Mouse (Mus musculus) G1E (cell line): ENCODE measurements around the gene Btbd8. TPM values are rescaled to one million over a fixed set of nuclear protein-coding genes. Genes with fewer than 3 reads are reported as not detected.

Experiments used
- ATAC-seq: 2 replicates; pipeline ENCODE4 v1.8.0; 2016; ENCODE audit warnings: mild to moderate bottlenecking; ENCODE audit not compliant: insufficient number of reproducible peaks, poor library complexity, low FRiP score, severe bottlenecking; ENCODE audit errors: extremely low read depth
- DNase-seq: peaks from one replicate; pipeline ENCODE4 v3.0.0; 2012; ENCODE audit warnings: low spot score
- H3K27me3 ChIP-seq: 2 replicates; pipeline ENCODE4 v1.6.1; 2012; ENCODE audit warnings: mild to moderate bottlenecking, low read length, inconsistent platforms; ENCODE audit not compliant: insufficient read depth
- H3K36me3 ChIP-seq: replicated peaks from 2 replicates; pipeline ENCODE3; 2012; ENCODE audit warnings: mild to moderate bottlenecking, inconsistent platforms
- H3K4me1 ChIP-seq: 2 replicates; pipeline ENCODE4 v1.6.1; 2012; ENCODE audit warnings: low read depth, low read length, inconsistent platforms, mixed read lengths; ENCODE audit not compliant: insufficient read depth
- H3K4me3 ChIP-seq: 2 replicates; pipeline ENCODE4 v1.5.1; 2012; ENCODE audit warnings: low read depth, mild to moderate bottlenecking, inconsistent platforms, low read length, moderate library complexity, mixed read lengths
- H3K9me3 ChIP-seq: replicated peaks from 2 replicates; pipeline ENCODE4 v1.6.1; 2012; ENCODE audit warnings: inconsistent platforms
- CTCF ChIP-seq: IDR thresholded peaks from 2 replicates; pipeline ENCODE4 v1.5.1; 2012; ENCODE audit warnings: low read depth, low read length, inconsistent platforms, mixed read lengths
- GATA1 ChIP-seq: IDR thresholded peaks from 2 replicates; pipeline ENCODE4 v1.6.1; 2012; ENCODE audit warnings: borderline replicate concordance, low read length, inconsistent platforms, mixed read lengths
- GATA2 ChIP-seq: IDR thresholded peaks from 2 replicates; pipeline ENCODE4 v1.6.1; 2012; ENCODE audit warnings: low read depth, low read length, inconsistent platforms, borderline replicate concordance
- POLR2AphosphoS5 ChIP-seq: IDR thresholded peaks from 2 replicates; pipeline ENCODE4 v1.6.1; 2012; ENCODE audit warnings: low read depth, low read length, inconsistent platforms; ENCODE audit not compliant: insufficient replicate concordance
- TAL1 ChIP-seq: conservative IDR thresholded peaks from 2 replicates; pipeline ENCODE4 v1.6.1; 2012; ENCODE audit warnings: low read depth, low read length, inconsistent platforms, mixed read lengths
- polyA plus RNA-seq: library from polyadenylated mRNA; stranded (reverse); fragments of >175 nt; gene quantifications from 2 replicates; pipeline ENCODE4 v1.2.3, GENCODE M21; 2012
- total RNA-seq, 2 experiments: library from RNA; stranded (forward) in 1 of 2; stranded (reverse) in 1 of 2; fragments of 200-1000 nt in 1 of 2; fragments of >200 nt in 1 of 2; fragmentation: Nextera tagmentation in 1 of 2; gene quantifications; 2 replicates each; pipeline ENCODE4 v1.2.3; 2014 to 2017

Btbd8 gene
- total and polyA plus RNA-seq, 3 experiments = 1.2 to 17.3 (median 5.6) TPM

DNA sequence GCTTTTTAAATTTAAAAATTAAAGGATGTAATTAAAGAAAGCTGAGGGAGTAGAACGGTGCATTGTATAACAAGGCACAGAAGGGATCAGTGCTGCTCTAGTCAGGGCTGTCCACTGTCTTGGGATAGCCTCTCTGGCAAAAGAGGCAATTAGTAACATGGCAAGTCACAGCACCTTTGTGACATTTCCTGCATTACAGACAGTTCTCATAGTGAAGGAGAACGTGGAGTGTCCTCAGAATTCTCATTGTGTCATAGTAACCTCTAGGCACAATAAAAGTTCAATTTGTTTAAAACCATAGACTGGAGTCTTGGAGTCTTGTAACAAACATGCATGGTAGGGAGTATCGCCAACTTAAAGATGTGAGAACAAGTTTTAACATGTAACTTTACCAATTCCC, 6.5 kb upstream of the Btbd8 start, which contains the start of gene Lpcat2b:
TSS of gene Lpcat2b (plus strand) at position 301 of the 400 bp plus-strand sequence.
- H3K4me3 ChIP-seq = no peak within 1 kb of the TSS; the same call in 1 of the 2 replicates
- H3K27me3 ChIP-seq = peaks cover 14% of the 10 kb centered on the region
- TF ChIP-seq CTCF = no peak
- no peak for TF ChIP-seq GATA1
- TF ChIP-seq TAL1 = no peak
- no peak for TF ChIP-seq GATA2
- no peak for TF ChIP-seq POLR2AphosphoS5
- no peaks in the 10 kb centered on the region for H3K9me3 ChIP-seq
- H3K36me3 ChIP-seq = no peaks in the 10 kb centered on the region
- no peak for ATAC-seq
- H3K4me1 ChIP-seq = peaks cover 6% of the 10 kb centered on the region; the same call in 1 of the 2 replicates
- DNase-seq = no peak

DNA sequence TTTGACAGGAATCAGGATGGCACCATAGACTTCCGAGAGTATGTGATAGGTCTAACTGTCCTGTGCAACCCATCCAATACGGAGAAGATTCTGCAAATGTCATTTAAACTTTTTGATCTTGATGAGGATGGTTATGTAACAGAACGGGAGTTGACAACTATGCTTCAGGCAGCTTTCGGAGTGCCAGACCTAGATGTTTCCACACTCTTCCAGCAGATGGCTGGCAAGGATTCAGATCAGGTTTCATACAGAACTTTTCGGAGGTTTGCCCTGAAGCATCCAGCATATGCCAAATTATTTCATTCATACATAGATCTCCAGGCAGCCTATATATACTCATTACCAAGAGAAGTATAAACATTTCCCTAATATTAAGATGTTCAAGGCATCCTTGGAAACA, 3.8 kb upstream of the Btbd8 start:
- no peak for TF ChIP-seq CTCF
- no peak for TF ChIP-seq POLR2AphosphoS5
- no peak for TF ChIP-seq GATA2
- no peak for TF ChIP-seq GATA1
- TF ChIP-seq TAL1 = no peak

DNA sequence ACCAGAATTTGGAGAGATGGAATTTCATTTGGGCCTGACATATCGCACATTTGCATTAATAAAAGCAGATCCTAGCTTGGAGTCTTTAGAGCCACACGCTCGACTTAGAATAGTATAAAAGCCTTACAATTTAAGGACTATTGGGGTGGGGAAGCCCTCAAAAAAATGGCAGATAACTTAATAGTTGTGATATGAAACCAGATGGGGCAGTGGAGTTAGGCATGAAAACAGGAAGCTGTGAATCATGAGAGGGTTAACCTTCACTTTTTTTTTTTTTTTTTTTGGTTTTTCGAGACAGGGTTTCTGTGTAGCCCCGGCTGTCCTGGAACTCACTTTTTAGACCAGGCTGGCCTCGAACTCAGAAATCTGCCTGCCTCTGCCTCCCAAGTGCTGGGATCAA, 1.6 kb upstream of the Btbd8 start:
- Histone ChIP-seq H3K9me3 (no peaks in the 10 kb centered on the region), H3K27me3 (peaks cover 9% of the 10 kb centered on the region), H3K4me3 (no peak overlapping the region), H3K36me3 (peaks cover 3% of the 10 kb centered on the region), H3K4me1 (peaks cover 32% of the 10 kb centered on the region)
- ATAC-seq (no peak), DNase-seq (no peak)
- no peak for TF ChIP-seq CTCF
- no peak for TF ChIP-seq GATA2
- no peak for TF ChIP-seq GATA1
- no peak for TF ChIP-seq TAL1
- no peak for TF ChIP-seq POLR2AphosphoS5

More for the DNA sequence above, 3.8 kb upstream of the Btbd8 start:
- H3K9me3 ChIP-seq = no peaks in the 10 kb centered on the region
- H3K27me3 ChIP-seq = peaks cover 10% of the 10 kb centered on the region
- H3K36me3 ChIP-seq = no peaks in the 10 kb centered on the region
- no peak overlapping the region for H3K4me3 ChIP-seq
- no peak for ATAC-seq
- no peak for DNase-seq
- H3K4me1 ChIP-seq = peaks cover 25% of the 10 kb centered on the region

- TF ChIP-seq TAL1 = no peak
- no peak for TF ChIP-seq CTCF
- TF ChIP-seq GATA1 = no peak
- TF ChIP-seq GATA2 = no peak
- TF ChIP-seq POLR2AphosphoS5 = no peak
- no peak for ATAC-seq
- no peaks in the 10 kb centered on the region for H3K9me3 ChIP-seq
- H3K4me1 ChIP-seq = peaks cover 31% of the 10 kb centered on the region
- H3K4me3 ChIP-seq = no peak overlapping the region; the same call in 1 of the 2 replicates
- H3K36me3 ChIP-seq = peaks cover 3% of the 10 kb centered on the region
- DNase-seq = no peak
- H3K27me3 ChIP-seq = peaks cover 4% of the 10 kb centered on the region; the same call in 1 of the 2 replicates
These were observed 1.1 kb upstream of the Btbd8 start for GRCm38 (mm10) chr5:107436587-107437209.

DNA sequence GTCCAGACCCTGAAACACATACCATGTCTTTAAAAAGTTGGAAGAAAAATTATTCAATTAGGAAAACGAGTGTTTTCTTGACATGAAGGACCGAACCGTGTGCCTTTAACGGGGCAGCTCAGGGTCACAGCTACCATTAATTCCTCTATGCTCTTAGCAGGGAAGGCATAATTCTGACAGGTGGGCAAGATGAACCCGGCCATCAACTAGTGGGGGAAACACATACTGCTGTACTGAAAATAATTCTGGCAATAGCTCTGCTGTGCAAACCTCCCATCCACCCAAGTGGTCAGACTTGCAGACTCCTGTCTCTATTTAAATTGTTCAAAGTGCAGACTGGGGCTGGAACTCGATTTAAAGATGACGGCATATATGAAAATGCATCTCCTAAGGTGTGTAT, 556 bp downstream of the Btbd8 start:
- peak; percentile 18 for DNase-seq

GRCm38 (mm10) chr5:107441881-107442280, 4.1 kb downstream of the Btbd8 start:
- TF ChIP-seq CTCF (no peak), POLR2AphosphoS5 (no peak), GATA2 (no peak), GATA1 (no peak), TAL1 (no peak)
- Histone ChIP-seq H3K36me3 (peaks cover 8% of the 10 kb centered on the region), H3K4me1 (peaks cover 22% of the 10 kb centered on the region), H3K4me3 (no peak overlapping the region), H3K27me3 (no peaks in the 10 kb centered on the region), H3K9me3 (no peaks in the 10 kb centered on the region)
- no peak for DNase-seq
- ATAC-seq = no peak

More for the DNA sequence above, 556 bp downstream of the Btbd8 start:
- no peaks in the 10 kb centered on the region for H3K9me3 ChIP-seq
- H3K4me1 ChIP-seq = peaks cover 31% of the 10 kb centered on the region
- peak; percentile 9; the same call in 1 of the 2 replicates for ATAC-seq
- TF ChIP-seq GATA2 (no peak), POLR2AphosphoS5 (no peak), TAL1 (no peak), CTCF (no peak), GATA1 (no peak)
- H3K36me3 ChIP-seq = peaks cover 3% of the 10 kb centered on the region
- H3K27me3 ChIP-seq = no peaks in the 10 kb centered on the region
- peak overlapping the region; percentile 84 for H3K4me3 ChIP-seq
